Mouse (Mus musculus) myocyte (in vitro differentiated cells): ENCODE measurements around the gene 1700001P01Rik.

Experiments
- E2F4 ChIP-seq: IDR thresholded peaks from one replicate; pipeline ENCODE4 v1.6.1; 2011; ENCODE audit warnings: mild to moderate bottlenecking, control low read depth, moderate library complexity; ENCODE audit not compliant: insufficient read depth
- MYOD1 ChIP-seq, 3 experiments: IDR thresholded peaks; one replicate each; pipeline ENCODE4 v1.6.1; 2011; ENCODE audit warnings: control low read depth in 2 of 3, low read depth in 2 of 3, mild to moderate bottlenecking in 2 of 3, moderate library complexity in 1 of 3; ENCODE audit not compliant: insufficient read length in 2 of 3, control insufficient read depth in 1 of 3

- TF ChIP-seq MYOD1 (IDR thresholded peaks at IDR 0.05; ENCODE audit: control insufficient read depth in 1 of 3, insufficient read length in 2 of 3, low read depth in 2 of 3) (no peak), E2F4 (no peak)
These were observed 27.2 kb downstream of the 1700001P01Rik start for GRCm38 (mm10) chr11:97748496-97748895.
